18 mouse cellular contexts compared by ENCODE assay signal in genomic region chr9:43535967-43536366, GRCm38 (mm10).
DNase-seq lines count a peak whose midpoint lies in the region; TF ChIP-seq lines count a peak whose summit lies in the region.
"Had no signal": no experiment of that assay in that cellular context is flagged by ENCODE, and none has a peak within 500 bp of the region (broad histone marks: within the 10 kb centered on the region; RNA-seq: fewer than 3 reads in every experiment).

No protein-coding gene starts in this region.

- peaks cover 5% of the 10 kb centered on the region; the same call in 1 of the 2 replicates for H3K4me1 ChIP-seq in cortical plate, adult 2 months (ENCODE audit: control insufficient read depth, insufficient read depth, low read length)
- H3K4me1 ChIP-seq: embryonic facial prominence, embryonic 13.5 days; forebrain, embryonic 12.5 days; heart, embryonic 12.5 days; hindbrain, embryonic 10.5 days had no signal

- no peak for TF ChIP-seq CTCF in cortical plate, adult 2 months (IDR thresholded peaks at IDR 0.05; ENCODE audit: extremely low read depth, insufficient read depth, low read length)

- no peak for TF ChIP-seq POLR2A in cortical plate, adult 2 months (IDR thresholded peaks at IDR 0.05; ENCODE audit: extremely low read depth, insufficient read depth, low read length)

- H3K4me3 ChIP-seq in cortical plate, adult 2 months (ENCODE audit: insufficient read depth, low read length): no peak overlapping the region
- H3K4me3 ChIP-seq: embryonic facial prominence, embryonic 13.5 days; forebrain, embryonic 12.5 days; gastrocnemius, adult 2 months; heart, embryonic 12.5 days; hindbrain, embryonic 10.5 days had no signal

- DNase-seq in layer of hippocampus, adult 9-11 months: peak; percentile 50
- no peak for DNase-seq in layer of hippocampus, postnatal 10 days (ENCODE audit: low spot score in 2 of 2)
- DNase-seq in left cerebral cortex, postnatal 36 days (ENCODE audit: low spot score in 2 of 2): peak; percentile 55 to 69
- no peak for DNase-seq in left cerebral cortex, postnatal 10 days (ENCODE audit: extremely low spot score in 1 of 2, low spot score in 2 of 2)
- DNase-seq in brain, adult 2 months (ENCODE audit: low read depth, low spot score): peak; percentile 71
- DNase-seq: adrenal gland, adult 2 months; adrenal gland, postnatal 25 days; cerebellum, adult 11 months; cerebellum, adult 8-10 months; cerebellum, postnatal 25 days; gastrocnemius, adult 2 months; gastrocnemius, postnatal 25 days had no signal

- intact Hi-C loops in left cerebral cortex, postnatal 36 days (cut with DNase I): loop anchor here (5.0 kb wide), 1 partner anchor 54 kb away; no protein-coding TSS in a partner anchor
- intact Hi-C loops in left cerebral cortex, postnatal 10 days (cut with DNase I): no loop called here

- peak overlapping the region; percentile 32 for H3K27ac ChIP-seq in cortical plate, adult 2 months (ENCODE audit: insufficient read depth, low read length)
- H3K27ac ChIP-seq: embryonic facial prominence, embryonic 13.5 days; forebrain, embryonic 12.5 days; gastrocnemius, adult 2 months; hindbrain, embryonic 10.5 days; hindbrain, embryonic 14.5 days had no signal

Comparison
In these comparisons a context has a peak if more than half of its experiments do, and no peak if none do; other contexts are left out.
1. DNase-seq: peak in layer of hippocampus, adult 9-11 months (single experiment), left cerebral cortex, postnatal 36 days (2 of 2) and brain, adult 2 months (single experiment); none in layer of hippocampus, postnatal 10 days (0 of 2) and left cerebral cortex, postnatal 10 days (0 of 2).